In genomic region chr9:96758749-96759597, GRCm38 (mm10) we compare ENCODE assay signal across 8 mouse cellular contexts. TPM values are rescaled to one million over a fixed set of nuclear protein-coding genes. Genes with fewer than 3 reads are reported as not detected.
A peak's percentile ranks its signal among the peaks of the same experiment; 100 is the strongest.
DNase-seq lines count a peak whose midpoint lies in the region; ATAC-seq and TF ChIP-seq lines count a peak whose summit lies in the region.

No protein-coding gene starts in this region.

- dilution Hi-C loops in CH12.LX (cut with MboI; ENCODE audit: extremely low pct_ligation_motif_present, extremely low pct_unique_long_range_greater_than_20kb, low sequenced_read_pairs) = no loop called here

- peak overlapping the region; percentile 84 for H3K4me2 ChIP-seq in CH12.LX (ENCODE audit: insufficient read depth, low read depth, poor library complexity, severe bottlenecking)
- peak overlapping the region; percentile 64 for H3K4me2 ChIP-seq in heart, embryonic 15.5 days
- peak overlapping the region; percentile 68 for H3K4me2 ChIP-seq in liver, embryonic 12.5 days
- peak overlapping the region; percentile 60 for H3K4me2 ChIP-seq in stomach, embryonic 16.5 days (ENCODE audit: low read depth, low read length)

- no peaks in the 10 kb centered on the region for H3K36me3 ChIP-seq in CH12.LX (replicated peaks in 1 of 2; ENCODE audit: control insufficient read depth in 1 of 2, insufficient read depth in 1 of 2, low read length in 1 of 2)
- H3K36me3 ChIP-seq in heart, embryonic 15.5 days = no peaks in the 10 kb centered on the region
- no peaks in the 10 kb centered on the region for H3K36me3 ChIP-seq in liver, embryonic 12.5 days
- no peaks in the 10 kb centered on the region for H3K36me3 ChIP-seq in stomach, embryonic 16.5 days (ENCODE audit: control insufficient read depth, insufficient read depth, low read length)

- H3K9ac ChIP-seq in CH12.LX (ENCODE audit: insufficient read depth, low read depth) = peak overlapping the region; percentile 88
- H3K9ac ChIP-seq in heart, embryonic 15.5 days = 0 out of 2 replicates have a peak overlapping the region, but pooled peaks have one; percentile 41
- H3K9ac ChIP-seq in liver, embryonic 12.5 days = no peak overlapping the region; the same call in 1 of the 2 replicates
- peak overlapping the region; percentile 59 for H3K9ac ChIP-seq in stomach, embryonic 16.5 days (ENCODE audit: low read length)

- no peaks in the 10 kb centered on the region for H3K79me2 ChIP-seq in CH12.LX (replicated peaks; ENCODE audit: control insufficient read depth, extremely low read depth, insufficient read depth, poor library complexity, severe bottlenecking)

- TF ChIP-seq CTCF in CH12.LX (conservative IDR thresholded peaks at IDR 0.05 in 1 of 2, IDR thresholded peaks at IDR 0.05 in 1 of 2; ENCODE audit: low read depth in 2 of 2, low read length in 2 of 2) = peak; percentile 80 to 88

- peaks cover 18 to 43% of the 10 kb centered on the region in 2 experiments for H3K4me1 ChIP-seq in CH12.LX (ENCODE audit: control insufficient read depth in 1 of 2, insufficient read depth in 2 of 2)
- peaks cover 12% of the 10 kb centered on the region for H3K4me1 ChIP-seq in heart, embryonic 15.5 days (replicated peaks)
- H3K4me1 ChIP-seq in liver, embryonic 12.5 days = peaks cover 10% of the 10 kb centered on the region
- peaks cover 5% of the 10 kb centered on the region; the same call in 1 of the 2 replicates for H3K4me1 ChIP-seq in stomach, embryonic 16.5 days (ENCODE audit: control insufficient read depth, insufficient read depth, low read length)

- peak overlapping the region; percentile 91 for H3K27ac ChIP-seq in CH12.LX (ENCODE audit: insufficient read depth, low read depth)
- peak overlapping the region; percentile 78 for H3K27ac ChIP-seq in heart, embryonic 15.5 days
- H3K27ac ChIP-seq in liver, embryonic 12.5 days = no peak overlapping the region
- H3K27ac ChIP-seq in stomach, embryonic 16.5 days (ENCODE audit: low read length) = peak overlapping the region; percentile 29; the same call in 1 of the 2 replicates

- DNase-seq in CH12.LX (ENCODE audit: extremely low read depth) = peak; percentile 94
- peak; percentile 57 for DNase-seq in c-Kit-negative CD71-positive TER-119-positive erythroid progenitor cells, embryonic 14.5 days (ENCODE audit: low read depth, low spot score)
- peak; percentile 82 for DNase-seq in fibroblast of lung, adult 2 months (ENCODE audit: low read depth)
- DNase-seq in kidney, postnatal 14 days = peak; percentile 87
- peak; percentile 92 for DNase-seq in naive thymus-derived CD4-positive, alpha-beta T cell, adult 2 months (ENCODE audit: low read depth)

- peaks cover 2% of the 10 kb centered on the region for H3K9me3 ChIP-seq in CH12.LX (replicated peaks; ENCODE audit: low read length)
- no peaks in the 10 kb centered on the region for H3K9me3 ChIP-seq in heart, embryonic 15.5 days (replicated peaks)
- no peaks in the 10 kb centered on the region for H3K9me3 ChIP-seq in liver, embryonic 12.5 days (replicated peaks)
- no peaks in the 10 kb centered on the region; the same call in 1 of the 2 replicates for H3K9me3 ChIP-seq in stomach, embryonic 16.5 days (replicated peaks; ENCODE audit: control insufficient read depth, low read length)

- peak; percentile 42 for TF ChIP-seq EP300 in CH12.LX (IDR thresholded peaks at IDR 0.05; ENCODE audit: low read length)

- peak; percentile 36; the same call in 1 of the 2 replicates for TF ChIP-seq POLR2A in CH12.LX (IDR thresholded peaks at IDR 0.05; ENCODE audit: low read depth, low read length)

- 6% methylated on average over 22 of the region's 22 CpGs for WGBS in heart, embryonic 15.5 days
- 9% methylated on average over 22 of the region's 22 CpGs for WGBS in liver, embryonic 12.5 days (ENCODE audit: insufficient replicate concordance)
- WGBS in stomach, embryonic 16.5 days = 9% methylated on average over 22 of the region's 22 CpGs

- H3K4me3 ChIP-seq in CH12.LX (replicated peaks in 1 of 3; ENCODE audit: low read depth in 2 of 3, low read length in 2 of 3, poor library complexity in 1 of 3) = peak overlapping the region in 2 of 3 experiments; percentile 27 to 28
- H3K4me3 ChIP-seq in heart, embryonic 15.5 days = peak overlapping the region; percentile 45
- peak overlapping the region; percentile 44 for H3K4me3 ChIP-seq in liver, embryonic 12.5 days
- H3K4me3 ChIP-seq in stomach, embryonic 16.5 days (replicated peaks; ENCODE audit: low read length) = peak overlapping the region; percentile 37

- peak; percentile 89 for ATAC-seq in heart, embryonic 15.5 days (replicated peaks; ENCODE audit: insufficient number of reproducible peaks, insufficient read depth, low FRiP score, low read depth)
- ATAC-seq in liver, embryonic 12.5 days = peak; percentile 85
- ATAC-seq in stomach, embryonic 16.5 days (ENCODE audit: insufficient read depth, low FRiP score) = peak; percentile 91

- H3K27me3 ChIP-seq in CH12.LX (replicated peaks) = no peaks in the 10 kb centered on the region
- no peaks in the 10 kb centered on the region for H3K27me3 ChIP-seq in heart, embryonic 15.5 days
- H3K27me3 ChIP-seq in liver, embryonic 12.5 days (replicated peaks) = no peaks in the 10 kb centered on the region
- H3K27me3 ChIP-seq in stomach, embryonic 16.5 days (ENCODE audit: control insufficient read depth, insufficient read depth, low read length) = no peaks in the 10 kb centered on the region

- in situ Hi-C loops in CH12.LX (cut with MboI; ENCODE audit: low pct_ligation_motif_present, low pct_unique_long_range_greater_than_20kb, low sequenced_read_pairs) = loop anchor here (5.0 kb wide), 2 partner anchors 42 to 87 kb away; no protein-coding TSS in a partner anchor

- TF ChIP-seq RAD21 in CH12.LX (IDR thresholded peaks at IDR 0.05; ENCODE audit: low read depth, low read length) = peak; percentile 93

TF ChIP-seq in CH12.LX, 34 proteins besides CTCF, POLR2A, EP300 and RAD21 (continues in another document):
- TF ChIP-seq MAX (IDR thresholded peaks at IDR 0.05; ENCODE audit: low read length) (no peak), ELF1 (IDR thresholded peaks at IDR 0.05; ENCODE audit: low read depth, low read length) (peak; percentile 32; the same call in 1 of the 2 replicates), CHD2 (IDR thresholded peaks at IDR 0.05; ENCODE audit: low read length) (peak; percentile 64; the same call in 1 of the 2 replicates), TBP (conservative IDR thresholded peaks at IDR 0.05; ENCODE audit: low read depth, low read length) (peak; percentile 66; the same call in 1 of the 2 replicates), CHD1 (IDR thresholded peaks at IDR 0.05; ENCODE audit: low read depth, low read length) (no peak), GABPA (IDR thresholded peaks at IDR 0.05; ENCODE audit: insufficient replicate concordance, low read depth, low read length) (no peak), PAX5 (IDR thresholded peaks at IDR 0.05; ENCODE audit: low read length) (no peak), E2F4 (IDR thresholded peaks at IDR 0.05; ENCODE audit: insufficient replicate concordance, low read depth, low read length) (no peak), JUND (conservative IDR thresholded peaks at IDR 0.05; ENCODE audit: low read depth, low read length) (peak; percentile 44), MXI1 (IDR thresholded peaks at IDR 0.05; ENCODE audit: low read depth, low read length) (0 out of 2 replicates have a peak, but pooled peaks have one; percentile 3), ETS1 (conservative IDR thresholded peaks at IDR 0.05; ENCODE audit: low read depth, low read length) (peak; percentile 12), RCOR1 (conservative IDR thresholded peaks at IDR 0.05; ENCODE audit: low read depth, low read length) (0 out of 2 replicates have a peak, but pooled peaks have one; percentile 35), USF1 (IDR thresholded peaks at IDR 0.05; ENCODE audit: low read depth, low read length) (0 out of 2 replicates have a peak, but pooled peaks have one; percentile 1), HCFC1 (IDR thresholded peaks at IDR 0.05; ENCODE audit: low read depth, low read length) (peak; percentile 16; the same call in 1 of the 2 replicates), KAT2A (IDR thresholded peaks at IDR 0.05; ENCODE audit: insufficient replicate concordance, low read length) (0 out of 2 replicates have a peak, but pooled peaks have one; percentile 12), IRF4 (IDR thresholded peaks at IDR 0.05; ENCODE audit: low read depth, low read length) (peak; percentile 59; the same call in 1 of the 2 replicates), MYC (IDR thresholded peaks at IDR 0.05; ENCODE audit: low read depth, low read length) (no peak; the same call in 1 of the 2 replicates), SMC3 (IDR thresholded peaks at IDR 0.05; ENCODE audit: low read depth, low read length) (peak; percentile 92), ZNF384 (IDR thresholded peaks at IDR 0.05; ENCODE audit: low read depth, low read length) (no peak), MEF2A (IDR thresholded peaks at IDR 0.05; ENCODE audit: borderline replicate concordance, low read depth, low read length) (peak; percentile 70), ZMIZ1 (IDR thresholded peaks at IDR 0.05; ENCODE audit: low read depth, low read length) (no peak), NRF1 (IDR thresholded peaks at IDR 0.05; ENCODE audit: low read depth, low read length) (no peak), USF2 (conservative IDR thresholded peaks at IDR 0.05; ENCODE audit: low read depth, low read length) (no peak), MAFK (IDR thresholded peaks at IDR 0.05; ENCODE audit: insufficient replicate concordance, low read length) (no peak), ZC3H11A (IDR thresholded peaks at IDR 0.05; ENCODE audit: low read depth, low read length) (peak; percentile 52; the same call in 1 of the 2 replicates), JUN (IDR thresholded peaks at IDR 0.05; ENCODE audit: insufficient read depth, low read depth, low read length) (no peak; the same call in 1 of the 2 replicates), ZKSCAN1 (IDR thresholded peaks at IDR 0.05; ENCODE audit: borderline replicate concordance, low read depth, low read length) (no peak), MAZ (IDR thresholded peaks at IDR 0.05; ENCODE audit: low read depth, low read length) (peak; percentile 21; the same call in 1 of the 2 replicates), NELFE (IDR thresholded peaks at IDR 0.05; ENCODE audit: low read depth, low read length) (peak; percentile 63; the same call in 1 of the 2 replicates), SIN3A (IDR thresholded peaks at IDR 0.05; ENCODE audit: low read length) (peak; percentile 59; the same call in 1 of the 2 replicates)

RNA-seq across cellular contexts. Expression of gene Zbtb38, which starts 6.3 kb away (rescaled TPM):
- total RNA-seq in CH12.LX (2012; rRNA removed) (83.6 and 102 TPM in 2 replicates), CH12.LX (2014; rRNA removed) (67.9 and 68.8 TPM in 2 replicates)
- 51.7 and 53.0 TPM in 2 replicates for polyA plus RNA-seq in CH12.LX (2012; ENCODE audit: insufficient read length, low read depth)
- polyA plus RNA-seq in heart, embryonic 15.5 days (2015; fragmentation: Nextera tagmentation; extraction: Ambion mirVana) = 28.7 and 29.8 TPM in 2 replicates
- polyA plus RNA-seq in liver, embryonic 12.5 days (2016; fragmentation: Nextera tagmentation; extraction: Ambion mirVana) = 6.8 and 7.0 TPM in 2 replicates
- 19.4 and 21.2 TPM in 2 replicates for polyA plus RNA-seq in stomach, embryonic 16.5 days (2015; fragmentation: Nextera tagmentation; extraction: Ambion mirVana)
